ENCODE assay signal across 16 mouse cellular contexts in the genomic region with DNA sequence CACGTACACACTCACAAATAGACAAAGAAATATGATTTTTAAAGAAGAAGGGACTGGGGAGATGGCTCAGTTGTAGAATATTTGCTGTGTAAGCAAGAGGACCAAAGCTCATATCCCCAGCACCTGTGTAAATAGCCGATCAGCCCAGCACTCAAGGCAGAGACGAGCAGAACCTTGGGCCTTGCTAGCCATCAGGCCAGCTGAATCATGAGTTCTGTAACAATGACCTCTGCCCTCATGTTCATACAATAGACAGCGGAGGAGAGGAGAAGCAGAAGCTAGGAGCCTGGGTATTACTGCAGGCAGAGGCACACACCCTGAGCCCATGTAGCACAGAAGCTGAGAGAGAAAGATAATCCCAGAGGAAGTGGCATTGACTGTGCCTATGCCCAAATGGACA.
"Had no signal": no experiment of that assay in that cellular context is flagged by ENCODE, and none has a peak within 500 bp of the region (broad histone marks: within the 10 kb centered on the region; RNA-seq: fewer than 3 reads in every experiment).

No protein-coding gene starts in this region.

- ATAC-seq: inflammation-experienced regulatory T-cells, adult 6 months; midbrain, embryonic 16.5 days had no signal

- H3K4me3 ChIP-seq: left cerebral cortex, adult 2 months; limb, embryonic 15.5 days; midbrain, embryonic 12.5 days; neural tube, embryonic 13.5 days; stomach, embryonic 15.5 days had no signal

- H3K4me1 ChIP-seq: midbrain, embryonic 12.5 days; neural tube, embryonic 13.5 days; stomach, embryonic 15.5 days had no signal

- H3K36me3 ChIP-seq: stomach, embryonic 15.5 days had no signal

- H3K9me3 ChIP-seq: limb, embryonic 15.5 days; midbrain, embryonic 12.5 days; neural tube, embryonic 13.5 days; stomach, embryonic 15.5 days had no signal

- H3K9ac ChIP-seq: limb, embryonic 15.5 days; liver, embryonic 14.5 days; lung, embryonic 14.5 days; midbrain, embryonic 12.5 days; neural tube, embryonic 13.5 days; stomach, embryonic 15.5 days had no signal

- H3K4me2 ChIP-seq: limb, embryonic 15.5 days; lung, embryonic 14.5 days; midbrain, embryonic 12.5 days; neural tube, embryonic 13.5 days; stomach, embryonic 15.5 days had no signal

- DNase-seq: kidney, adult 8-10 months; lung, embryonic 14.5 days; lung, postnatal 10 days; lung, postnatal 4 days; retina, postnatal 1 day; right cerebral cortex, postnatal 4 days; thymus, postnatal 4 days had no signal

- H3K27ac ChIP-seq: kidney, postnatal 0 days; left cerebral cortex, adult 2 months; limb, embryonic 15.5 days; liver, embryonic 14.5 days; midbrain, embryonic 12.5 days; neural tube, embryonic 13.5 days; stomach, embryonic 15.5 days had no signal

- H3K27me3 ChIP-seq: limb, embryonic 15.5 days; midbrain, embryonic 12.5 days; neural tube, embryonic 13.5 days; stomach, embryonic 15.5 days had no signal
